Mouse (Mus musculus) heart, postnatal 0 days (tissue): ENCODE results near the gene Wfdc15a. TPM values are rescaled to one million over a fixed set of nuclear protein-coding genes. Genes with fewer than 3 reads are reported as not detected.

ENCODE experiments used
- ATAC-seq: fragments of 200-750 bp; cut with Nextera tagmentation; 2 replicates; pipeline ENCODE4 v1.8.0; 2017; ENCODE audit warnings: low read depth, moderate number of reproducible peaks, moderate library complexity; ENCODE audit not compliant: insufficient read depth
- DNase-seq: peaks from one replicate; pipeline ENCODE4 v3.0.0-alpha.2; 2016; ENCODE audit warnings: low spot score
- H3K27ac ChIP-seq: fragments of 300-500 bp; sonication (generic); 2 replicates; pipeline ENCODE4 v1.5.1; 2014; ENCODE audit warnings: low read depth, mild to moderate bottlenecking
- H3K27me3 ChIP-seq: fragments of 300-500 bp; sonication (generic); 2 replicates; pipeline ENCODE4 v1.6.1; 2014; ENCODE audit warnings: low read length, mixed read lengths; ENCODE audit not compliant: control insufficient read depth, insufficient read depth
- H3K36me3 ChIP-seq: fragments of 300-500 bp; sonication (generic); replicated peaks from 2 replicates; pipeline ENCODE4 v1.6.1; 2014; ENCODE audit warnings: low read length, mixed read lengths; ENCODE audit not compliant: control insufficient read depth, insufficient read depth
- H3K4me1 ChIP-seq: fragments of 300-500 bp; sonication (generic); 2 replicates; pipeline ENCODE4 v1.6.1; 2014; ENCODE audit warnings: antibody characterized with exemption; ENCODE audit not compliant: control insufficient read depth, insufficient read depth
- H3K4me2 ChIP-seq: fragments of 300-500 bp; sonication (generic); 2 replicates; pipeline ENCODE4 v1.6.1; 2014; ENCODE audit warnings: low read depth, mild to moderate bottlenecking, low read length, moderate library complexity
- H3K4me3 ChIP-seq: fragments of 300-500 bp; sonication (generic); 2 replicates; pipeline ENCODE4 v1.5.1; 2014; ENCODE audit warnings: low read depth, low read length
- H3K9ac ChIP-seq: fragments of 300-500 bp; sonication (generic); replicated peaks from 2 replicates; pipeline ENCODE4 v1.6.1; 2014; ENCODE audit warnings: low read depth, low read length, mixed read lengths
- H3K9me3 ChIP-seq: fragments of 300-500 bp; sonication (generic); replicated peaks from 2 replicates; pipeline ENCODE4 v1.6.1; 2016; ENCODE audit warnings: low read length; ENCODE audit not compliant: control insufficient read depth
- CTCF ChIP-seq: IDR thresholded peaks from 2 replicates; pipeline ENCODE4 v1.5.1; 2016; ENCODE audit warnings: antibody characterized with exemption, control low read depth, low read depth
- EP300 ChIP-seq: IDR thresholded peaks from 2 replicates; pipeline ENCODE4 v1.6.1; 2016; ENCODE audit warnings: antibody characterized with exemption, low read depth
- WGBS: fragments of 180-500 bp; shearing (Covaris S2); extraction: QIAGEN DNeasy Blood & Tissue Kit; methylation state at CpG from one replicate; pipeline ENCODE4 v1.1.7; 2014; 5-methylcytosine and 5-hydroxymethylcytosine counted together
- polyA plus RNA-seq: library from polyadenylated mRNA; unstranded; fragments of >200 nt; fragmentation: Nextera tagmentation; extraction: Ambion mirVana; gene quantifications from 2 replicates; pipeline ENCODE4 v1.2.1, GENCODE M21; 2015
- total RNA-seq: library from RNA; depleted of rRNA; stranded (reverse); fragments of >200 nt; gene quantifications from 2 replicates; pipeline ENCODE4 v1.2.3, GENCODE M21; 2014; ENCODE audit warnings: low replicate concordance

The Wfdc15a gene
- total and polyA plus RNA-seq, 2 experiments from 2014 or later: not detected

DNA sequence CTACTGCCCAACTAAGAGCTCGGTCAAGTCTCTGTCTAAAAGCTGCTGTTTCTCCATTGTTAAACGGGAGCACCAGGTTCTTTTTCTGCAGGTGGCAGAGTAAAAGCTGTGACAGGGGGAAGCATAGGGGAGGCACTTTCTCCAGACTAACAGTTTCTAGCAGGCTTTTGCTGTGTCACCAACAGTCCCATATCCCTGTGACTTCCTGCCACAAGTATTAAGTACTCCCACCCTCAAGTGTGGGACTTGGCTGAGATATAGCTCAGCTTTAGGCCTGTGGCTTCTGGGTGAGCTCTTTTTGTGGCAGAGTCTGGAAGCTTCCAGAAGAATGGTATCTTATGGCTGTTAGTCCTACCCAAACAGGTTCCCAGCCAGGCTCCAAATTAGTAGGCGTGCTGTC, 24.1 kb downstream of the Wfdc15a start:
- ATAC-seq (no peak), DNase-seq (no peak)
- H3K36me3 ChIP-seq: no peaks in the 10 kb centered on the region
- peaks cover 22% of the 10 kb centered on the region for H3K27me3 ChIP-seq
- WGBS: 67% methylated on average over 3 of the region's 3 CpGs
- no peak overlapping the region for H3K9ac ChIP-seq
- H3K4me1 ChIP-seq: no peaks in the 10 kb centered on the region
- H3K27ac ChIP-seq: no peak overlapping the region
- no peak for TF ChIP-seq EP300
- no peak for TF ChIP-seq CTCF
- no peaks in the 10 kb centered on the region for H3K9me3 ChIP-seq
- H3K4me3 ChIP-seq: no peak overlapping the region
- H3K4me2 ChIP-seq: no peak overlapping the region

DNA sequence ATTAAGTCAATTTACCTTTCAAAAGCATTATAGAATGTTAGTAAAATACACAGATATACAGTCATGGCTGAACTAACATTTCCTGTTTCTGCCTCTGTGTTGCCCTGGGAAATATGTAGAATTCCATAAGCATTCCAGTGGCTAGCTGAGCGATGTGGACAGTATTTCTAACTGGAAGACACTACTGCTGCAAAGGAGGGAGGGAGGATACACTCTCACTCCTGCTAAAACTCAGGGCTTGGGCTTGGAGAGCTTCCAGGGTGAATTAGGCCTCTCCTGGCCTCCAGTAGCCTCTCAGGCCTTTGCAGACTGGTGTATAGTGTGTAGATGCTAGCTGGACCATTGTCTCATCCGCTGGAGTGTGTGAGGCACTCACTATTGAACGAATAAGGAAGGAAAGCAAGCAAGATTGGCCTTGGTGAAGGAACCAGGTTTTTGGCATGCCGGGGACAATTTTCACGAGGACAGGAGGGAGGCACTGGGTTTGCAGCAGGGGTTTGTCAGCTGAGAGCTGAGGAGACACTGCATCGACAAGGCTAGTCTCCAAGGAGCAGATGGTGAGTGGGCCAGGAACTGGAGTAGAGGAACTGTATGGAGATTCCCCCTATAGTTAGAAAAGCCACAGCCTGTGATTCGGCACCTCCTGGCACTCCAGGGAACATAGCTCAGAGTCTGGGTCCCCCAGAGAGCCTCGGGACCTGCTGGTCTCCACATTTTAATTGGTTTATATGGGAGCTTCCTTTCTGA, 25.1 kb downstream of the Wfdc15a start:
- TF ChIP-seq EP300 (no peak), CTCF (no peak)
- DNase-seq (no peak), ATAC-seq (no peak)
- Histone ChIP-seq H3K36me3 (no peaks in the 10 kb centered on the region), H3K4me3 (no peak overlapping the region), H3K27ac (no peak overlapping the region), H3K9ac (no peak overlapping the region), H3K4me2 (no peak overlapping the region), H3K9me3 (no peaks in the 10 kb centered on the region), H3K27me3 (peaks cover 32% of the 10 kb centered on the region), H3K4me1 (no peaks in the 10 kb centered on the region)
- 65% methylated on average over 8 of the region's 8 CpGs for WGBS

DNA sequence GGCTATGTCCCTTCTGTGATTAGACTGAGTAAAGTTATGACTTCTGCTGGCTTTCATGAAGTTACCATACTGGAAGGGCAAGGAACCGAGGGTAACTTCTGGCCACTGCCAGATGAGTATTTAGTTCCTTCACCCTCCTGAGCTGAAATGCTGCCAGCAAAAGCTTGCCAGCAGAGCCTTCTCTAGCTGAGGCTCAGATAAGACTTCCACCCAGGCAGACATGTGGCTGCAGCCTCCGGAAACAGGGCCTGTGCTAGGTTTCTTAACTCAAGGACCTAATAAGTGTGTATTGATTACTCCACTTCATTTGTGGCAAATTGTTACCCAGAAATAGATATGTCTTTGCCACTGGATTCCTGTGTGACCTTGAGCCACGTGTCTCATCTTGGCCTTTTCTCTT, 26.5 kb downstream of the Wfdc15a start:
- no peak for ATAC-seq
- Histone ChIP-seq H3K4me1 (peaks cover 3% of the 10 kb centered on the region), H3K9me3 (no peaks in the 10 kb centered on the region), H3K27ac (no peak overlapping the region), H3K4me2 (no peak overlapping the region), H3K36me3 (no peaks in the 10 kb centered on the region), H3K9ac (no peak overlapping the region), H3K27me3 (peaks cover 45% of the 10 kb centered on the region), H3K4me3 (no peak overlapping the region)
- no peak for DNase-seq
- no peak for TF ChIP-seq EP300
- no peak for TF ChIP-seq CTCF
- 13% methylated on average over 3 of the region's 3 CpGs for WGBS

- H3K27ac ChIP-seq: no peak within 1 kb of the TSS
These were observed 29.0 kb downstream of the Wfdc15a start, which contains the start of gene Kcns1 for GRCm38 (mm10) chr2:164170902-164171301. Kcns1 (minus strand) TSS chr2:164171113.

GRCm38 (mm10) chr2:164170326-164170725, 29.6 kb downstream of the Wfdc15a start:
- H3K9ac ChIP-seq: no peak overlapping the region
- no peak overlapping the region for H3K27ac ChIP-seq
- H3K9me3 ChIP-seq: no peaks in the 10 kb centered on the region
- ATAC-seq (no peak), DNase-seq (no peak)
- H3K4me3 ChIP-seq: no peak overlapping the region
- 11% methylated on average over 11 of the region's 11 CpGs for WGBS
- H3K36me3 ChIP-seq: no peaks in the 10 kb centered on the region
- H3K4me2 ChIP-seq: no peak overlapping the region
- peaks cover 7% of the 10 kb centered on the region for H3K4me1 ChIP-seq
- peaks cover 63% of the 10 kb centered on the region for H3K27me3 ChIP-seq
- TF ChIP-seq EP300: no peak
- no peak for TF ChIP-seq CTCF

More at GRCm38 (mm10) chr2:164170902-164171301, 29.0 kb downstream of the Wfdc15a start, which contains the start of gene Kcns1:
- no peak for ATAC-seq
- Histone ChIP-seq H3K9me3 (no peaks in the 10 kb centered on the region), H3K27me3 (peaks cover 61% of the 10 kb centered on the region), H3K4me3 (peak within 1 kb of the TSS; percentile 20), H3K9ac (no peak within 1 kb of the TSS), H3K4me1 (peaks cover 7% of the 10 kb centered on the region), H3K36me3 (no peaks in the 10 kb centered on the region), H3K4me2 (peak within 1 kb of the TSS; percentile 47)
- no peak for DNase-seq
- under 1% methylated on average over 29 of the region's 29 CpGs for WGBS
- TF ChIP-seq EP300: no peak
- TF ChIP-seq CTCF: no peak

GRCm38 (mm10) chr2:164168571-164168946, 31.4 kb downstream of the Wfdc15a start:
- DNase-seq (no peak), ATAC-seq (no peak)
- H3K27me3 ChIP-seq: peaks cover 63% of the 10 kb centered on the region
- H3K9ac ChIP-seq: no peak overlapping the region
- peak overlapping the region; percentile 18 for H3K4me3 ChIP-seq
- H3K36me3 ChIP-seq: no peaks in the 10 kb centered on the region
- WGBS: 10% methylated on average over 42 of the region's 42 CpGs
- H3K9me3 ChIP-seq: no peaks in the 10 kb centered on the region
- H3K4me1 ChIP-seq: peaks cover 7% of the 10 kb centered on the region
- peak overlapping the region; percentile 27 for H3K4me2 ChIP-seq
- no peak overlapping the region for H3K27ac ChIP-seq
- TF ChIP-seq EP300: no peak
- TF ChIP-seq CTCF: no peak
